Mouse (Mus musculus): Measurements from ENCODE around the gene Wdr75. TPM values are rescaled to one million over a fixed set of nuclear protein-coding genes. Genes with fewer than 3 reads are reported as not detected.

The Wdr75 gene
- polyA plus RNA-seq, 1 experiment from 2014 or later: 37.4 TPM

DNA sequence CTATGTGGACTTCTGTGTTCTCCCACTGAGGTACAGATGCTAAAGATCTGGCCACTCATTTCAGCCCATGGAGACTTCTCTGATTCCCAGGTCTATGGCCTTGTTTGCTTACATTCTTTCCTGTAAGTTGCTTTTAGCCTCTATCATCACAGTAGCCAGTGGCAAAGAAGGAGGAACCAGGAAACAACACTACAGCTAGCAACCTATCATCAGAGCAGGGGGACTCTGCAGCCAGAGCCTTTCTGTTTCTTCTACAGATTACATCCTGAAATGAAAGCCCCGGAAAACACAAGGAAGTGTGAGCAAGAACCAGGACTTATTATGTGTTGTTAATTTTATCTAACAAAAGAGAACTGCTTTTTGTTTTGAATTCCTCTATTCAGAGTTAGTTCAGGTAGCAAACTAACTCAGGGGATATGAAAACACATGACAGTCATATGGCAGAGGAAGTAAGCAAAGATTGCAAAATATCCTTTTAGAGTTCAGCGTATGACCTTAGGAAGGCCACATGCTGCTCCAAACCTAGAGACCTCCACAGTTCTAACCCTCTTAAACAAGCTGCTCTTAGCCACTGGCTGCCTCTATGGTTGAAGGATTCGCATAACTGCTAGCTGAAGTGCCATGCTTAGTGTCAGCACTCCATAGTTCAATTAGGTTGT lies 73.6 kb downstream of the Wdr75 start:
- Histone ChIP-seq H3K9me3 (replicated peaks) (no peaks in the 10 kb centered on the region), H3K4me3 (no peak overlapping the region), H3K4me1 (replicated peaks) (peaks cover 17% of the 10 kb centered on the region), H3K36me3 (no peaks in the 10 kb centered on the region), H3K27me3 (replicated peaks) (no peaks in the 10 kb centered on the region), H3K4me2 (no peak overlapping the region), H3K9ac (no peak overlapping the region), H3K27ac (ENCODE audit: poor library complexity, severe bottlenecking) (no peak overlapping the region)
- no peak for ATAC-seq (ENCODE audit: insufficient number of reproducible peaks, low FRiP score)
- 62% methylated on average over 3 of the region's 3 CpGs for WGBS

Other genes with a start within 250 kb of the Wdr75 start
- gene Gm5269, start 95.1 kb downstream of the Wdr75 start, polyA plus RNA-seq (2016; fragmentation: Nextera tagmentation; extraction: Ambion mirVana): not detected in 2 replicates
- gene Slc40a1, start 131.4 kb downstream of the Wdr75 start, polyA plus RNA-seq (2016; fragmentation: Nextera tagmentation; extraction: Ambion mirVana): 19.2 and 19.8 TPM in 2 replicates